Mouse (Mus musculus): ENCODE measurements around the gene Rnf215. TPM values are rescaled to one million over a fixed set of nuclear protein-coding genes. Genes with fewer than 3 reads are reported as not detected.
"Not testable (repeated sequence)": the region's sequence is repeated elsewhere in the genome, so short reads cannot be mapped to it uniquely, and the experiment has no call there.

The Rnf215 gene
- polyA plus RNA-seq, 1 experiment from 2014 or later: 49.7 TPM

DNA sequence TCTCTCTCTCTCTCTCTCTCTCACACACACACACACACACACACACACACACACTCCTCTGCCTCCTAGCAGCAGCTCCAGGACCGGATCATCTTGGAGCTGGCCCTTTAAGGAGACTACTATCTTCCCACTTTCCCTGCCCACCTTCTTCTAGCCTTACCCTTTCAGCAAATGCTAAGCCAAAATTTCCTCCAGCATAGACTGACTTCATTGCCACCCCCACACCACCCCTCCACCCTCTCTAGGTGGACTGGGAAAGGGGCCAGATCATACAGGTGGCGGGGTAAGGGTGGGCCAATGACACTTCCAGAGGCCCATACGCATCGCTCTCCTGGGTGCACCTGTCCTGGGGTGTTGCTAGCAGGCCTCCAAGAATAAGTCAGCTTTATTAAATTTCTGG lies 19.6 kb upstream of the Rnf215 start:
- no peak overlapping the region for H3K4me3 ChIP-seq
- no peak for ATAC-seq (replicated peaks)
- H3K27ac ChIP-seq (replicated peaks): no peak overlapping the region
- no peaks in the 10 kb centered on the region for H3K9me3 ChIP-seq
- no peak overlapping the region for H3K9ac ChIP-seq (replicated peaks)
- H3K4me1 ChIP-seq: peaks cover 25% of the 10 kb centered on the region
- no peaks in the 10 kb centered on the region; the same call in 1 of the 2 replicates for H3K27me3 ChIP-seq
- H3K4me2 ChIP-seq (replicated peaks): no peak overlapping the region
- 90% methylated on average over 4 of the region's 4 CpGs for WGBS
- no peaks in the 10 kb centered on the region; the same call in 1 of the 2 replicates for H3K36me3 ChIP-seq

DNA sequence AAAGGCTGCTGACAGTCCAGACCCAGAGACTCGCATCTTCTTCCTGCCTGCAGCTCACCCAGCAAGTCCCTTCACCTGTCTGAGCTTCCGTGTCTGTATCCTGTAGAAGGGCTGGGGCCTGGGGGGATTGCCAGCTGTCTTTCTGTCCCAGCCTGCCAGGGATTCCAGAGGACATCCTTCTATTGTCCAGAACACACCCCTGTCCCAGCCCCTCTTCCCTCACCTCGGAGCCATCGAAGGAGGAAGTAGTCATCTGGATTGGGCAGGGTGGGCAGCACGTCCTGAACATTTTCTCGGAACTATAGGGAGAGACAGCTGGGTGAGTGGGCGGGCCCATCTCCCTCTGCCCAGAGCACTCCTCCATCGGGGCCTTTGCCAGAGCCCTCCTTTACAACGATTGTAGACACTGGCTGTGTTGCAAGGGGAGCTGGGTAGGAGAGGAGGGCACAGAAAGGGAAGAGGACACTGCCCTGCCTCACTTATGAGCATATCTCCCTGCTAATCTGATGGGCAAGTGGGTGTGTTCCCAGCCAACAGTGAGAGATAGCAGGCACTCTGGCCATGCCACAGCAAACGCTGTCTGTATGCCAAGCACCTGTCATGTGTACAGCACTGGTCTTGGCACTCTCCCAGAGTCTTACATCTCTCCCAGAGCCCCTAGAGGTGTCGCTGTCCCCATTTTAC lies 18.4 kb upstream of the Rnf215 start:
- H3K4me2 ChIP-seq (replicated peaks): no peak overlapping the region
- WGBS: 58% methylated on average over 11 of the region's 11 CpGs

DNA sequence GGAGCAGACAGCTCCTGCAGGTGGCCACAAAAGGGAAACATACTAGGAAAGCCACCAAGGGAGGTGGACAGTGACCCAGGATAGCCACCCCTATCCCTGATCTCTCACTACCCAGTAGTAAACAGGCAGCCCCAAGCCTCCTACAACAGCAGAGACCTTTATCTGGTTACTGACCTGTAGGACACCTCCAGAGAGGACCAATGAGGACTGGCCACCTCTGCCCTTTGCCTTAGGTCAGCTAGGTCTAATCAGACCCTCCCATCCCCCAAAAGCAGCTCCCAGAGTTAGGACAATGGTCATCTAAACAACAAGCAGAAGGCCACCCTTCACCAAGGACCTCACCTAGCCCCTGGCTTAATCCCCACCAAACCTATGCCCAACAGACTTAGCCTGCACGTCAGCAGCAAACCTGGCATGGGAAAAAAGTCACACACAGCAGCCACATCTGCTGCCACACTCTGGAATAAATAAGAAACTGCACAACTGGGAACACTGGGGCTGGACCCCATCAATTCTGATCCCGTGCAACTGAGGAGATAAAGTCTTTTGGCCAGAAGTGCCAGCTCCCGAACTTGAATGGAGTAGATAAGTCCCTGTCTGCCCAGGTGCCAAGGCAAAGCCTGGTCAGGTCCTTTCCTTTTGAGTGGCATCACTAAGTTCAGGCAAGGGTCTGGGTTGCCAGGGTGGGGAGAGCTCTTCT lies 17.5 kb upstream of the Rnf215 start:
- Histone ChIP-seq H3K9ac (replicated peaks) (no peak overlapping the region), H3K4me2 (replicated peaks) (peak overlapping the region; percentile 98), H3K4me3 (peak overlapping the region; percentile 52), H3K4me1 (peaks cover 25% of the 10 kb centered on the region), H3K9me3 (no peaks in the 10 kb centered on the region), H3K27me3 (no peaks in the 10 kb centered on the region; the same call in 1 of the 2 replicates), H3K27ac (replicated peaks) (no peak overlapping the region), H3K36me3 (no peaks in the 10 kb centered on the region)
- 25% methylated on average over 3 of the region's 3 CpGs for WGBS
- no peak for ATAC-seq (replicated peaks)

More for the DNA sequence above, 18.4 kb upstream of the Rnf215 start:
- ATAC-seq (replicated peaks): no peak
- Histone ChIP-seq H3K4me1 (peaks cover 25% of the 10 kb centered on the region), H3K27ac (replicated peaks) (no peak overlapping the region), H3K4me3 (no peak overlapping the region), H3K27me3 (no peaks in the 10 kb centered on the region; the same call in 1 of the 2 replicates), H3K9ac (replicated peaks) (no peak overlapping the region), H3K36me3 (no peaks in the 10 kb centered on the region), H3K9me3 (no peaks in the 10 kb centered on the region)

DNA sequence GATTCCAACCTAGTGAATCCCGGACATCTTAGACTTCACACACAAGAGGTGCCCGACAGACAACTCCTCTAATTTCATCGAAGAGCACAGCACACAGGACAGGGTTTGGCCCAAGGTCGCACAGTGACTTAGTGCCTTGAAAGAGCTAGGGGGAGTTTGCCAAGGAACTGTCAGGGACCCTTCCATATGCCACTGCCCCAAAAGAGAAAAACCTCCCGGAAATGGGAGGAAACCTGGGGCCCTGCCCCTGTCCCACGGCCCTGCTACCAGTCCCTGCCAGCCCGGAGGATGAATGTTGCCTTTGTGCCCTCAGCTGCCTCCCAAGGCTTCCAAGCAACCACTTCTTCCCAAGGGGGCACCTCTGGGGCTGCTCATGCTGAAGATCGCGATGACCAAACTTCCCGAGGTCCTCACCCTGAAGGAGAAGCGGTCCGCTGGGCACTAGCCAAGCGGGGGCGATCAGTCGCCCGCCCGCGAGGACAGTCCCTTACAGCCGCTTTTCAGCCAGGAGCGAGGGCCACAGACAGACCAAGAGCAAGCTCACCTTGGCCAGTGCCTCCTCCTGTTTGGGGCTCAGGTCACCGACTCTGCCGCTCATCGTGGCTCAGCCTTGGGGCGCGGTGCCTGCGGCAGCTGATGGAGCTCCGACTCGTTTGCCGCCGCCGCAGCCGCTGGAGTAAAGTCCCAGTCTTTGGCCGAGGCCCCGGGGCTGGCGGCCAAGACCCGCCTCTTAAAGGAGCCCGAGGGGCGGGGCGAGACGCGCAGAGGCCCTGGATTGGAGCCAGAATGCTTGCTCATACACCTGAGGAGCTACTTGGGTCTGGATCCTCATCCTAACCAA lies 16.7 kb upstream of the Rnf215 start:
- ATAC-seq (replicated peaks): peak; percentile 63
- peak overlapping the region; percentile 66 for H3K9ac ChIP-seq (replicated peaks)
- H3K4me3 ChIP-seq: peak overlapping the region; percentile 52
- 2% methylated on average over 41 of the region's 41 CpGs for WGBS
- H3K4me2 ChIP-seq (replicated peaks): peak overlapping the region; percentile 98
- H3K27me3 ChIP-seq: no peaks in the 10 kb centered on the region; the same call in 1 of the 2 replicates
- H3K36me3 ChIP-seq: no peaks in the 10 kb centered on the region
- no peaks in the 10 kb centered on the region for H3K9me3 ChIP-seq
- H3K4me1 ChIP-seq: peaks cover 25% of the 10 kb centered on the region
- no peak overlapping the region for H3K27ac ChIP-seq (replicated peaks)

DNA sequence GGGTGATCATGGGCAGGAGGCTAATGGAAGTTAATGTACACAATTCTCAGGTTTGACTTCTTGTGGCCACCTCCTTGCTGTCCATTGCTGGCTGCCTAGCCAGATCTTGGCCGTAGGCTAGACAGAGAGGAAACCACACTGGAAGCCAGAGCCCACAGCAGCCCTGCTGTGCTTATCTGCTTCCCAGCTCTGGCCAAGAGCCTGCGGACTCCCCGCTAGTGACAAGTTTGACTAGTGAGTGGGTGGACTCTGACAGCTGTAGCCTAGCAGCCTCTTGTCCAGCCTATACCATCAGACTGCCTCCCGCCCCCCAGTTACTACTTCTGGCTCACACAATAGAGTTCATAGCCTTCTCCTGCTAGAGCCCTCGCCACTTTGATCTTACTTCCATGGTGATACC lies 15.4 kb upstream of the Rnf215 start:
- Histone ChIP-seq H3K4me1 (peaks cover 25% of the 10 kb centered on the region), H3K4me2 (replicated peaks) (no peak overlapping the region), H3K9ac (replicated peaks) (no peak overlapping the region), H3K27me3 (no peaks in the 10 kb centered on the region; the same call in 1 of the 2 replicates), H3K36me3 (no peaks in the 10 kb centered on the region), H3K9me3 (no peaks in the 10 kb centered on the region), H3K27ac (replicated peaks) (no peak overlapping the region), H3K4me3 (no peak overlapping the region)
- WGBS: 86% methylated on average over 5 of the region's 5 CpGs
- ATAC-seq (replicated peaks): no peak

DNA sequence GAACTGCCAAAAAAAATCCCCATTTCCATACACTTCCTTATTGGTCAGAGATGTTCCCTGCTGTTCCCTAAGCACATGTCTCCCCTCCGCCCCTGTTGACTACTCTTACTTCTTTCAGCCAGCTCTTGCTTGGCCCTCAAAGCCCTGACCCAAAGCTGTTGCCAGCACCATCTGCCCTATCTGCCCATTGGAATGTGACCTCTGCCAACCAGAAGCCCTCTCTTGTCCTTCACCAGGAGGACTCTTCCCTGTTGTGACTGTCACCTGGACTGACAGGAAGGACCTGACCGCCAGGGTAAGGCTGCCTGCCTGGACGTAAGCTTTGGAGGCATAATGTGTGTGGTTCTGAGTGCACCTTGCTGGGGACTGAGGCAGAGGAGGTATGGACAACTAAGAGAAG lies 13.3 kb upstream of the Rnf215 start:
- ATAC-seq (replicated peaks): no peak
- H3K4me3 ChIP-seq: no peak overlapping the region
- 85% methylated on average over 3 of the region's 3 CpGs for WGBS
- no peaks in the 10 kb centered on the region; the same call in 1 of the 2 replicates for H3K27me3 ChIP-seq
- H3K9ac ChIP-seq (replicated peaks): no peak overlapping the region
- H3K4me1 ChIP-seq: peaks cover 22% of the 10 kb centered on the region
- H3K9me3 ChIP-seq: no peaks in the 10 kb centered on the region
- H3K4me2 ChIP-seq (replicated peaks): no peak overlapping the region
- no peaks in the 10 kb centered on the region for H3K36me3 ChIP-seq
- H3K27ac ChIP-seq (replicated peaks): no peak overlapping the region

DNA sequence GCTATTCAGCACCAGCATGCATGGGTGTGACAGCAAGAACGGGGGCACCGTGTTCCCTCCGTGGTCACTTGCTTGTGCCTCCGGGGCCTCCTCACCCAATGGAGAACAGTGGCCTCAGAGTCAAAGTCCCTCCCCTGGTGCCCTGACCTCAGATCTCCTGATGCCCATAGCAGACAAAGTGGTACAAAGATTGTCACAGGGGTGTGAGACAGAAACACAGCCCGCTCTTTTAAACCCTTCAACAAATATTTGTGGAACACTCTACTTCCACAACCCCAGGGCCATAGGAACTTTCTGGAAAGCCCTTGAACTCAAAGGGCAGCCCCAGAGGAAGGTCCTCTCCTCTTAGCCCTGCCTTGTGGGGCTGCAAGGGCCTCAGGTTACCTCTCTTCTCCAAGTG lies 12.8 kb upstream of the Rnf215 start:
- Histone ChIP-seq H3K27me3 (no peaks in the 10 kb centered on the region; the same call in 1 of the 2 replicates), H3K9ac (replicated peaks) (no peak overlapping the region), H3K36me3 (no peaks in the 10 kb centered on the region), H3K4me3 (no peak overlapping the region), H3K27ac (replicated peaks) (no peak overlapping the region), H3K4me2 (replicated peaks) (no peak overlapping the region), H3K4me1 (peaks cover 17% of the 10 kb centered on the region), H3K9me3 (no peaks in the 10 kb centered on the region)
- ATAC-seq (replicated peaks): no peak
- 84% methylated on average over 5 of the region's 5 CpGs for WGBS

DNA sequence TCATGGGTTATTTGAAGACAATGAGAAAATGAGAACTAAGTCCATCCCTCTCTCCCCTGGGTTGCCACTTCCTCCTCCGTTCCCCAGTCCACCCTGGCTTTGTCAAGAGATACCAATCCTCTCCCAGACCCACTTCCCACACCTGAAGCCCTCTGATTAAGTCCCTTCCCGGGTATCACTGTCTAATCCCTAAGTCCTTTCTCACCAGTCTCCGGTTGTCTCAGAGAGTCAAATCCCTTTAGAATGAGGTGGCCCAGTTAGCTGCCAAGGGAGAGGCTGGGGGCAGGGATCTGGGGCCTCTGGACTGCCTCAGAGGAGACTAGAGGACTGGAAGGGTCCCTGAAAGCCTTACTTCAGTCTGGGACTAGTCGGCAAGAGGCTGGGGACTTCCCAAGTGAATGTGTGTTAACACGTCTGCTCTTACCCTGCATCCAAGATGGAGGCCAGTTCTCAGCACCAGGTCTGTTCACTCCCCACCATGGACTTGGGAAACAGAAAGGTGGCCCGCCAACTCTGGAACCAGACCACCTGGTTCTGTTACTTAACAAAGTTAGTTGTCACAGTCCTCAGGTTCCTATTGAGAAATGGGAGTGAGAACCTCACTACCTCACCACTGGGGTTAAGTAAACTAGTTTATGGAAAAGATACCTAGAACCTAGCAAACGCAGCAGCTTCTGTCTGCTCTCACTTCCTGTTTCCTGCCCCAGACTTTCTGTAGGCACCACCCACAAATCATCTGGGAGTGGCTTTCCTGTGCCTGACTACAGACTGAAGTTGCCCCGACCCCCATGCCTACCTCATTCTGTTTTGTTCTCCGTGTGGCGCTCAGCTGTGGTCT lies 12.0 kb upstream of the Rnf215 start, which contains the start of gene Sec14l2:
Gene Sec14l2, minus strand, starts transcription at position 674 of the 838 bp plus-strand sequence.
- Histone ChIP-seq H3K4me3 (no peak within 1 kb of the TSS), H3K27ac (replicated peaks) (no peak within 1 kb of the TSS), H3K4me2 (replicated peaks) (no peak within 1 kb of the TSS), H3K36me3 (no peaks in the 10 kb centered on the region), H3K9me3 (no peaks in the 10 kb centered on the region), H3K9ac (replicated peaks) (no peak within 1 kb of the TSS), H3K4me1 (peaks cover 10% of the 10 kb centered on the region), H3K27me3 (no peaks in the 10 kb centered on the region; the same call in 1 of the 2 replicates)
- ATAC-seq (replicated peaks): no peak
- WGBS: 65% methylated on average over 10 of the region's 10 CpGs

DNA sequence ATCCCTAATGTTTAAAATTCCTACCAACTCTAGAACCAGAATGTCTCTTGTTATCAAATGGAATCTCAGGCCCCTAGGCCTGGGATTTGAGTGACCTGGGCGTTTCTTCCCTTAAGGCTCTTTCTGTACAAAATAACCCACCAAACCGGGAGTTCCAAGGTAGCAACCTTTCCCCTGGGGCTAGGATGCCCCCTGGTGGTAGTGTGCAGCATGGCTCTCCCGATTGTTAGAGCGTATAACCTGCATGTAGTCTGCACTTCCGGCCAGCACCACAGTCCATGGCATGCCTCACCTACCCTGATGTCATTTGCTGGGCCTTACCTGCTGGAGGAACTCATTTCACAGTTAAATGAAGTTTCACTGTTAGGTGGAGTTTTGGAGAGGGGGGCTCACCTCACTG lies 11.1 kb upstream of the Rnf215 start:
- Histone ChIP-seq H3K27me3 (no peaks in the 10 kb centered on the region; the same call in 1 of the 2 replicates), H3K9me3 (no peaks in the 10 kb centered on the region), H3K4me2 (replicated peaks) (no peak overlapping the region), H3K4me1 (peaks cover 1% of the 10 kb centered on the region), H3K4me3 (no peak overlapping the region), H3K27ac (replicated peaks) (no peak overlapping the region), H3K9ac (replicated peaks) (no peak overlapping the region), H3K36me3 (no peaks in the 10 kb centered on the region)
- 64% methylated on average over 5 of the region's 5 CpGs for WGBS
- no peak for ATAC-seq (replicated peaks)

DNA sequence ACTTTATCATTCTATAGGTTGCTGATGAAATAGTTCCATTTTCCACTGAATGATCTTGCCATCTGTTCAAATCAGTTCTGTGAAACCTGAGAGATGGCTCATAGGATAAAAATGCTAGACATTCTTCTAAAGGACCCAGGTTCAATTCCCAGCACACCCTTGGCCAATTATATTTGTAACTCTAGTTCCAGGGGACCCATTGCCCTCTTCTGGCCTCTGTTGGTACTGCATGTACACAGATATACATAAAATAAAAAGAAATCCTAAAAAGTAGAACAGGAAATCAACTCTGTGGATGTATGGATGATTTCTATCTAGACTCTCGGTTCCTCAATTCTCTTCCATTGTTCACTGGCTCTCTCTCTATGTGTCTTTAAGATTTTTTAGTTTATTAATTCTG lies 7.9 kb upstream of the Rnf215 start:
- 89% methylated on average over 1 of the region's 1 CpGs for WGBS
- Histone ChIP-seq H3K4me1 (no peaks in the 10 kb centered on the region), H3K9me3 (no peaks in the 10 kb centered on the region), H3K9ac (replicated peaks) (no peak overlapping the region), H3K36me3 (no peaks in the 10 kb centered on the region), H3K27me3 (no peaks in the 10 kb centered on the region), H3K4me2 (replicated peaks) (no peak overlapping the region), H3K27ac (replicated peaks) (no peak overlapping the region), H3K4me3 (no peak overlapping the region)
- ATAC-seq (replicated peaks): no peak

DNA sequence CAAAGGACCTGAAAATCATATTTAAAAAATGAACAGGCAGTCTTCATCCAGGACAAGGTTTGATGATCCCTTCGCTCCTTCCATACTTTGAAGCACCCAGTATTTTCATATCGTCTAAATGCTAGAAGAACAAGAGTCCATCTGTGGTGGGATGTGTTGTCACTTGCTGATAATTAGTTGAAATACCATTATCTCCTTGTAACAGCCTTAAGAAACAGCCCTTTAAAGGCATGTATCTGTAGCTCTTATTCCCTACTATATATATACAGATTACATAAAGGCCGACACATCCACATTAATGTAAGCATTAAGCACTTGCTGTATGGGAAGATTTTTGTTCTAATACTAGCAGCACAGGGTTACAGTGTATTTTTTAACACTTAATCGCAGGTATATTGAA lies 6.5 kb upstream of the Rnf215 start:
- not testable (repeated sequence) for H3K9ac ChIP-seq (replicated peaks); ATAC-seq (replicated peaks); H3K4me3 ChIP-seq; H3K4me2 ChIP-seq (replicated peaks); H3K27me3 ChIP-seq; H3K9me3 ChIP-seq; H3K27ac ChIP-seq (replicated peaks); H3K4me1 ChIP-seq; H3K36me3 ChIP-seq
- 94% methylated on average over 4 of the region's 4 CpGs for WGBS

All from forebrain, embryonic 15.5 days (tissue).